Mouse (Mus musculus) mouse trophoblast stem cell (cell line): ENCODE measurements around the gene Cdiptos.

Source experiments
- in situ Hi-C, 2 experiments: fragments of 300-500 bp; cut with MseI, MboI; formaldehyde crosslinking; loops; 2 replicates in 1 of 2; 3 replicates in 1 of 2; pipeline ENCODE4 v1.15.1; 2025

Cdiptos gene

DNA sequence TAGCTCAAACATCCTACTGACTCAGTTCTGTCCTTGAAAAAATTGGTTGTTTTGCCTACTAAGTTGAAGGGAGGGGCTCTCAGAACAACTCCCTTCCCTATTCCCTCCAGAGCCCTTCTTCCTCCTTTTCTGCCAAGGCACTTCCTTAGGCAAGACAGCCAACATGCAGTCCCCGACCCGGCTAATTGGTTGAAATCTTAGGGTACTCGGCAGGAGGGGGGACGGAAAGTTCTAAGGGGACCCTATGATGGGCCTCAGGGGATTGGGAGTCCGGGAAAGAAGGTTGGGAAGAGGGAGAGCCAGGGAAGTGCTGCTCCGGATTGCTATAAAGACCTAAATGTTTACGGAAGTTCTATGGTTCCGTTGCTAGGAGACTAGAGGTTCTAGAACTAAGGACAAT, 405 bp downstream of the Cdiptos start:
- in situ Hi-C loops = no loop called here

DNA sequence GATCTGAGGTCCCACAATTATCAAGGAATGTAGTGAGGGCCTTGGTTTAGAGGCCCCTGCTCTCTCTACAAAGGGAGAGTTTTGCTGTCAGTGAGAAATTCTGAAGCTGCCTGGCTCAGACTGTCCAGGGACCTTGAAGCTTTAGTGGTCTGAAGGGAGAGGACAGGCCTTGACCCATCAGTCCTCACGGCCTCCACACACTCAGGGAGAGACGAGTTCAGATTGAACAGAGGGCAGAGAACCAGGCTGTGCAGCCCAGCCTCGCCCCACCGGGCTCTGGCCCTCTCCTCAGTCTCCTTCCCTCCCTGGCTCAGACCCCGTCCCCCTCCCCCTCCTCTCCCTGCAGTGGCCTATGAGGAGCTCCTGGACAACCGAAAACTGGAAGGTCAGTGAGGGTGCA, 8.5 kb downstream of the Cdiptos start:
- in situ Hi-C loops = loop anchor here (10.0 to 25.0 kb wide), 2 partner anchors 130 to 143 kb away; partner anchors contain the start of genes 4930451I11Rik (in 1 of the 2) and Doc2a (in 1 of the 2)

DNA sequence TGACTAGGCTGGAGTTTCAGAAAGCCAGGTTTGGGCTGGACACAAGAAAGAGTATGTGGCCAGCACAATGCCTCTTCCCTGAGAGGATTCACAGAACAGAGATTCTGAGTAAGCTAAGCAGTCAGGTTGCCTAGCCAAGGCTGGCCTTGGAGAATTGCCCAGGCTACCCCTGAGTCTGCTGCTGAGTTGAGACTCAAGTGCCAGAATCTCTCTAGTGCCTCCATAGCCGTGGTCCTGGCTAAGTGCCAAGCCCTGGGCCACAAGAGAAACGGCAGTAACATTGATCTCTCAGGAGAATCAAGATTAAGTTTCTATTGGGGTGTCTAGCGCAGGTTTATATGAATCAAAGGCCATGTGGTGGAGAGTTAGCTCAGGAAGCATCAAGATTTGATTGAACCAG, 10.3 kb downstream of the Cdiptos start:
- in situ Hi-C loops = loop anchor here (10.0 to 25.0 kb wide), 2 partner anchors 128 to 141 kb away; partner anchors contain the start of genes 4930451I11Rik (in 1 of the 2) and Doc2a (in 1 of the 2)

DNA sequence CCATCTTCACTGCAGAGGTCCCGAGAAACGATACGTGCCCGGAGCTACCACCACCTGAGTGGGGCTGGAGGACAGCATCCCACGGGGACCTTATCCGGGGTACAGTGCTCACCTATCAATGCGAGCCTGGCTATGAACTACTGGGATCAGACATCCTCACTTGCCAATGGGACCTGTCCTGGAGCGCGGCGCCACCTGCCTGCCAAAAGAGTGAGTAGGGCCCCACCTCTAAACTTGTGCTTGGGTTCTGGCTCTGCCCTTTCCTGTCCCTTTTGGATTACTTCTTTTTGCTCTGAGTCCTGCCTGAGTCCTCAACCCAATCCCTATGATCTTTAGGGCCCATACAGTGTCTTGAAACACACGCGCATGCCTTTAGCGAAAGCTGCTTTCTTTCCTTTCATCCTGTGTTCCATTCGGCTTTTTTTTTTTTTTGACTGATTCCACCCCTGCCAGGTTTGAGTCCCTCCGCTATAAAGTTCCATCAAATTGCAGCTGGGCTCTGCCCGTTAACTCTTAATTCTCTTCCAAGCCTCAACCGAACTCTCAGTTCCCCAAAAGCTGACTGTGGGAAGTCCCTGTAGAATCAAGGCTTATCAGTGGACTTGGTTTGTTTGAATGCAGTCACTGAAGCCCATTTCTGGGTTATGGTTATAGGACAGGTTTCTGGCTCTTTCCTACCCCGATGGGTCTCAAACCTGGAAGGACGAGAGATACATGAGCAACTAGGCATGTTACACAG, 12.2 kb downstream of the Cdiptos start:
- in situ Hi-C loops = loop anchor here (10.0 to 25.0 kb wide), 2 partner anchors 126 to 139 kb away; partner anchors contain the start of genes 4930451I11Rik (in 1 of the 2) and Doc2a (in 1 of the 2)

DNA sequence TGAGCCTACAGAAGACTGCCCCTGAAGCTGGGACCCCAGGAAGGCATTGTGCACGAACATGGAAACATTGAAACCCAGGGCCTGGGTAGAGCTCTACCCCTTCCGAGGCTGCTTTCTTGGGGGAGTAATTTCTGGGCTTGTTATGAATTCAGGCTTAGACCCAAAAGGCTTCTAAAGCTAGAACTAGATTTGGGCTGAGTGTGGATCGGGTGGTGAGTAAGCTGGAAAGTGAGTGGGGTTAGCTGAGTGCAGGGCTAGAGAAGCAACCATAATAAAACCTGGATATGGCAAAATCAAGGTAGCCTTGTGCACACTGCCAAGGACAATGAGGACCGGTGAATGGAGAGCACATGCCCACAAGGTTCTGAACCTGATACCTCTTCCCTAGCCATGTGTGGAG, 13.9 kb downstream of the Cdiptos start:
- in situ Hi-C loops = loop anchor here (10.0 to 25.0 kb wide), 2 partner anchors 125 to 137 kb away; partner anchors contain the start of genes 4930451I11Rik (in 1 of the 2) and Doc2a (in 1 of the 2)

DNA sequence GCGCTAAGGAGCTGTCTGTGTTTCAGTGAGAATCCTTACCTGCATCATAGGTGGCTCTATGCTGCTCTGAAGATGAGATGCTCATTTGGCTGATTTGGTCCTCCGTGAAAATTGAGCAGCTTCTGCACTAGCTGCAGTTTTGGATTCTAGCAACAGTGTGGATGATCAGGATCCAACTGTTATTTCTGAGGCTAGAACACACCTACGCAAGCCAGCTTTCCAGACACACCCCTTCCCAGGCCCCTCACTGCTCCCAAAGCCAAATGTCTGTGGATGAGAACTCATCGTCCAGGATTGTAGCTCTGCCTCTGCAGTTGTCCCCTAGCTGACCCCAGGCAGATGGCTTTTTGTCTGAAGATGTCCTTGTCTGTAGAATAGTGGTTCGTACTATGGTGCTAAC, 14.8 kb downstream of the Cdiptos start:
- in situ Hi-C loops = loop anchor here (10.0 to 25.0 kb wide), 2 partner anchors 124 to 136 kb away; partner anchors contain the start of genes 4930451I11Rik (in 1 of the 2) and Doc2a (in 1 of the 2)

DNA sequence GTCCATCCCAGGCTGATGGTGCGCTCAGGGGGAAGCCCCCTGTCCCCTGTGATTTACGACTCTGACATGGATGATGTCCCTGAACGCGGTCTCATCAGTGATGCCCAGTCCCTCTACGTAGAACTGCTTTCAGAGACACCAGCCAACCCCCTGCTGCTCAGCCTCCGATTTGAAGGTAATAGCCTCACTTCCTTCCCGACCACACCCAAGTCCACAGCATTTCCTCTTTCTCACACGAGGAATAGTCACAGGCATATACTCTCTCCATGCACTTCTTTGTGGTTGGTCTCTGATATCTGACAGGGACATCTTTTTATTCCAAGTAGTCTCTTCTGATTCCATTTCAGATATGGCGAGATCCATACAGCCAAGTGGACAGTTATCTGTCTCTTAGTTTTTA, 16.1 kb downstream of the Cdiptos start:
- in situ Hi-C loops = loop anchor here (10.0 to 25.0 kb wide), 2 partner anchors 122 to 135 kb away; partner anchors contain the start of genes 4930451I11Rik (in 1 of the 2) and Doc2a (in 1 of the 2)

DNA sequence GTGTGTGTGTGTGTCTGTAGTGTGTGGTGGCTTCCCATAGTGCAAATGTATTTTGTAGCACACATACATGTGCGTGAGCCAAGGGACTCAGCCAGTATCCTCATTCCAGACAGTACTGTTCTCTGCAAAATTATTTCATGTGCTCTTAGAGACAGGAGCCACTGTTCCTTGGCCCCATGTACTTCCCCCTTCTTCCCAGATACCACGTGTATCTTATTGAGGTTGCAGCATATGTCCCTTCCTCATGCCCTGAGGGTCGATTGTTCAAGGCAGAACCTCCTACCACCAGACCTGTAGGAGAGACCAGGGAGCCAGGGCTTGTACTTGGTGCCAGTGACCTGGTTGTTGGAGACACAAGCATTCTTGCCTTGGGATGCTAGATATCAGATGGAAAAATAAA, 20.8 kb downstream of the Cdiptos start:
- in situ Hi-C loops = loop anchor here in 1 of 2 experiments (25.0 kb wide), 1 partner anchor 118 kb away; the partner anchor contains the start of genes 4930451I11Rik and Doc2a

DNA sequence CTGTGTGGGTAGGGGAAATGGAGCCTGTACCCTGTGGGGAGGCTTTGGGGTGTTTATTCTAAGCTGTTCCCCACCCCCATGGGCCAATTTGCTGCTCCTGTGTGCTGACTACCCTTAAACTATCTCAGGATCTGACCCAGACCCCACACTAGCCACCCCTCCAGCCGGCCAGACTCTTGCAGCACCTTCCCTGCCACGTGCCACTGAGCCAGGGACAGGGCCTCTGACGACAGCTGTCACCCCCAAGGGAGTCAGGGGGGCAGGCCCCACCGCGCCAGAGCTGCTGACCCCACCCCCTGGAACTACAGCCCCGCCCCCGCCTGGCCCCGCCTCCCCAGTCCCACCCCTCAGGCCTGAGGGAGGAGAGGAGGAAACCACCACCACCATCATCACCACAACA, 23.3 kb downstream of the Cdiptos start:
- in situ Hi-C loops = loop anchor here in 1 of 2 experiments (25.0 kb wide), 1 partner anchor 115 kb away; the partner anchor contains the start of genes 4930451I11Rik and Doc2a

DNA sequence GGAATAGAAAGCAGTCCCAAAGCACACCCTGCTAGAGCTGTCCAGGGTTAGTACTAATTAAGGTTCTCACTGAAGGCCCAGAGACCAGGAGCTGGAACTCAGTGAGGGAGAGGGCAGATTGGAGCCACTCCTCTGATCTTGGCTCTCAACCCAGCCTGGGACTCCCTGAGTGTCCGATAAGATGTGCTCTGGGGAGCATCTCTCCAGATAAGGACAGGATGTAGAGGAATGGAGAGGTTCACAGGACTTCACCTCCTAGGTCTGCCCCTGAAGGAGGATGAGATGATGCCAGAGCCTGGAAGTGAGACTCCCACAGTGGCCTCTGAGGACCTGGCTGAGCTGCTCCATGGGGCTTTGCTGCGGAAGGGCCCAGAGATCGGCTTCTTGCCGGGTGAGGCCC, 24.2 kb downstream of the Cdiptos start:
- in situ Hi-C loops = loop anchor here in 1 of 2 experiments (25.0 kb wide), 1 partner anchor 114 kb away; the partner anchor contains the start of genes 4930451I11Rik and Doc2a

DNA sequence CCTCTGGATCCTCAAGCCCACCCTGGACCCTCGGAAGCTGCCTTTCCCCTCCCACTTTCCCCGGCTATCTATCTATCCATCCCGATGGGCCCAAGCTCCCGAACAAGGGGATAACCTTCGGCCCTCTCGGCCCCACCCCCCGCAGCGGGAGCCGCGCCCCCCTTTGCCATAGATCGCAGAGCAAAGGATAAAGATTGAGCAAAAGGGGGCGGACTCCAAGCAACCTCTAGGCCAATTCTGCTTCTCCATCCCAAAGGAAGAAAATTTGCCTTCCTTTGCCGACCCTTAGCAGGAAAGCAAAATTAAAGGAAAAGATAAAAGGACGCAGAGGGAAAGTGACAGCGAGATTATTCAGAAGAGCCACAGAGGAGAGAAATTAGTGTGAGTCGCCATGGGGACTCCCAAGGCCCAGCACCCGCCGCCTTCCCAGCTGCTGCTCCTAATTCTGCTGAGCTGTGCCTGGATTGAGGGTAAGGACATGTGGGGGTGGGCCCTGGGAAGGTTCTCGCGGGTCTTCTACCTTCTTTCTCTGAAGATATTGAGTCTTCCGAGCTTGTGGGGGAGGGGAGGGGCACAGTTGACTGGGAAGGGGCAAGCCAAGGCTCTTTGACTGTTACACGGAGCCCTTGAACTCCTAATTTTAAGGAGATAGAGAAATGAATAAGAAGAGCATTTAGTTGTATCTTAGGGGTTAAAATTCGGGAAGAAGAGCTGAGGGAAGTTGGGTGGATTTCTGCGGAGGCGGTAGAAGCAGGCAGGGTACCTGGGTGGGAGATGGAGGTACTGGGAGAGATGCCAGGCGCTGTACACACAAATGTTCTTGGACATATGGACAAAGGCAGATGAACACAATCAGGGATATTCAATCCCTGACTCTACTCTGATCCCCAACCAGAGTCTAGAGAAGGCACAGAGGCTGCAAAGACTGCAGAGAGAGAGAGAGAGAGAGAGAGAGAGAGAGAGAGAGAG, 25.0 kb downstream of the Cdiptos start:
- in situ Hi-C loops = loop anchor here in 1 of 2 experiments (25.0 kb wide), 1 partner anchor 114 kb away; the partner anchor contains the start of genes 4930451I11Rik and Doc2a

DNA sequence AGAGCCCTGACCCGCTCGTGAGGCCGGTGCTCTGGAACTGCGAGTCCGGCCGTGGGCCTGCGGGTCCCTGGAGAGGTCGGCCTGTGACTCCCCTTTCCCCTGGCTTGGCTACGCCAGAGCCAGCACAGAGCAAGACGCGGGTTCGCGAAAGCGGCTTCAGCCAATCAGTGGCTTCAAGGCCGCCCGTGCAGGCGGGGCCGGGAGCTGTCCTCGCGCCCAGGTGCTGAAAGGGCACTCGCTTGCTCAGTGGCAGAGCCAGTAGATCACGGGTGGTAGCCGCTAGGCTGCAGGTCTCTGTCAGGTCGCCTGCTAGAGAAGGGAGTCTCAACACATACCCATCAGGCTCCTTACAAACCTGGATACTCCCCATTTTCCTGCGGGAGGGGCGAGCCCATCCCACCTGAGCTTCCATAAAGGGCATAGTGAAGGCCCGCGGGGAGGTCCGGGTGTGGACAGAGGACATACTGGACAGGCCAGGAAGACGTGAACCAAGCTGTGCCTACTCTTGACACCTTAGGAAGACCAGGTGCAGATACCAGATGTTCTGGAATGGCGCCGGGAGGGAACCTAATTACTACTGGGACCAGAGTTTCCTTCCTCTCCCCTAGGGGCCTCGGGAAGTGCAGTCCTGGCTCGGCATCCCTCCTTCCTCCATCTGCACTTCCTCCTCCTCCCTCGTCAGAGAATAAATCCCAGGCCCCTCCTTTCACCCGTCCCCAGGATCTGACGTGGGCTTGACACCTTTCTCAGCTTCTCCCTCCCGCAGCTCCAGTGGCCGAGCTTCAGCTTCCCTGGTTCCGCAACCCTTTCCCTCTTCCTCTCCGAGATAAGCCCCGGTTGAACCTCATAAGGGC, 25.9 kb downstream of the Cdiptos start, which contains the start of gene Sez6l2:
Gene Sez6l2 (plus strand): TSS at position 771 of the 854 bp plus-strand sequence.
- in situ Hi-C loops = loop anchor here in 1 of 2 experiments (25.0 kb wide), 1 partner anchor 113 kb away; the partner anchor contains the start of genes 4930451I11Rik and Doc2a

DNA sequence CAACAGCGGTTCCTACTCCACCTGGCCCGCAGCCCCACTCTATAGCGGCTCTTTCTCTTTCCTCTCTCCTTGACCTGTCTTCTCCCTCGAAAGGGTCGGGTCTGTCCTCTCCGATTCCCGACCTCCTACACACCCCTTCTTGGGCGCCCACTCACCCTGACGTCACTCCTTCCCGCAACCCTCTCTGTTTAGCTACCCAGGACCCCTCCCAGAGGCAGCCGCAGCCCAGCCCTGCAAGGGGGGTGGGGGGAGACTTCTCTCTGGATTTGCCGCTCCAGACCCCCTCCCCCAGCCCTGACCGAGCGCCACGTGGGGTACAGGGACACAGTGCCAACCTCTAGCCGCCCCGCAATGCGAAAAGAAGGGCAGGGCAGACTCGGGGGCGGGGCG, 26.5 kb downstream of the Cdiptos start, which contains the start of gene Asphd1:
Gene Asphd1 (minus strand): TSS at position 180 of the 390 bp plus-strand sequence.
- in situ Hi-C loops = no loop called here

DNA sequence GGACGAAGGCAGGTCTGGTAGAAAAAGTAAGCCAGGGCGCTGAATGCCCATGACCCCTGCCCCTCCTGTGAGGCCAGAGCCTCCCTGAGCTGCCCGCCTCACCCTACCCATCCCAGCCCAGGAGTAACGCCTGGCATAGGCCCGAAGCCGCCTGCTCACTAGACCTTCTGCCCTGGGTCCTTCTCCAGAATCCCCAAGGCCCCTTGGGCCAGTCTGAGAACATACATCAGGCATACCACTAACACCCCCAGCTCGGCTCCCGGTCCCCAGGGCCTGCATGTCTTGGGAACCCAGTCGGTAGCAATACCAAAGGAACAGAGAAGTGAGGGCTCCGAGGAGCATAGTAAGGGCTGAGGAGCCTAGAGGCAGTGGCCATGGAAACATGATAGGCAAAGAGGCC, 27.3 kb downstream of the Cdiptos start:
- in situ Hi-C loops = no loop called here

DNA sequence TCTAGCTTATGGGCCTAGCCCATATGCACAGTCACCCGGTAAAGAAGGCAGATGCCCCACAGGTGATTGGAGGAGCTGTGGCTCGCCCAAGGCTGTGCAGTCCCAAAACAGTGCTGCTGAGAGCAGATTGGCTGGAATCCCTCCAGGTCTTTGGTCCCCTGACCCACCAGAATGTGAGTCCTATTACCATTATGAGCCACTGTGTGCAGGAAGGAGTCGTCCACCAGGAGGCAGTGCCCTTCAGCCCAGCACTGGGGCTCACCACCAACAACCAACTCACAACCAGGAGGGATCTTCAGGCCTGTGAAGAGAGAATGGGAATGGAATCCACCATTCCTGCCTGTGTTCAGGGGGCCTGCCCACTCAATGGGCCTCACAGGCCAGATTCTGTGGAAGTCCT, 29.4 kb downstream of the Cdiptos start:
- in situ Hi-C loops = no loop called here

DNA sequence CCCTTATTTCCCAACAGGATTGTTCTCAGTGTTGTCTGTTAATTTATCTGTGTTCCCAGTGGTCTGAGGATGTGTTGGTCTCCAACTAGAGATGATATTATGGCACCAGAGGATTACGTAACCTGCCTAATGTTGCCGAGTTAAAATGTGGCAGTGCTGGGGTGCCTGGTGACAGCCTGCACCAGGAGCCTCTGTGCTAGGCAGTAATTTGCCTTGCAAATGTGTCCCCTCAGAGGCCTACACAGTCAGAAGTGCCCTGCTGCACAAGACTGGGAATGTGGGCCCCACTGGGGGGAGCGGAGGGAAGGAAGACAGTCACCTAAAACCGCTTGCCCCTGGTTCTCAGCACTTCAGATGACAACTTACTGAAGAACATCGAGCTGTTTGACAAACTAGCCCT, 34.1 kb downstream of the Cdiptos start:
- in situ Hi-C loops = no loop called here

DNA sequence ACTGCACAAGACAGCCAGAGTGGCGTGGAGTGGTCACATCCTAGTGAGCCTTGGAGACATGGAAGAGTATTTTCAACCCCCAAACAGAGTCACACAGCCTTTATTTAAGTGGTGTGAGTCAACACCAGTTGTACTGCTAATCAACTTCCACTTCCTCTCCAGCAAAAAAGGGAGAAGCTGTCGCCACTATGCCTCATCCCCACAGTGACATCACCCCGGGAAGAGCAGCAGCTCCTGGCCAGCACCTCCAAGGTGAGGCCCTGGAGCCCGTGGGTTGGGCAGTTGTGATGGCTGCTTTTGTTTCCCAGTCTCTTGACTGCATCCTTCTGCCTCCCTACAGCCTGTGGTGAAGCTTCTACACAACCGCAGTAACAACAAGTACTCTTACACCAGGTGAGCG, 34.7 kb downstream of the Cdiptos start:
- in situ Hi-C loops = no loop called here

DNA sequence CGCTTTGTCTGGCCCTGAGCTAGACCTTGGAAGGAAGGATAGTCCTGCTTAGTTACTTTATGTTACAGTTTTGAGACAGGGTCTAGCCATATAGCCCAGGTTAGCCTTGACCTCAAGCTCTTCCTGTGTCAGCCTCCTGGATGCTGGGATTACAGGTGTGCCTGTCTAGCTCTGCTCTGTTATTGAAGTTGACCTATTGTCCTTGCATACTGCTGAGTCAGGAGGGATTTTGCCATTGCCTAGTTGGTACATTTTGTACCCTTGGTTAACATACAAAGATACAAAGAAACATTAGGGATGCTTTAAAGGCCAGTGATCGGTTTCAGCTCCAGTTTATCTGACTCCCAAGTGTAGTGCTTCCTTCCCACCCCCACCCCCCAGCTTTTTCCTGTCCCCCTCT, 43.2 kb downstream of the Cdiptos start:
- in situ Hi-C loops = loop anchor here in 1 of 2 experiments (10.0 kb wide), 1 partner anchor 108 kb away; no protein-coding TSS in a partner anchor

DNA sequence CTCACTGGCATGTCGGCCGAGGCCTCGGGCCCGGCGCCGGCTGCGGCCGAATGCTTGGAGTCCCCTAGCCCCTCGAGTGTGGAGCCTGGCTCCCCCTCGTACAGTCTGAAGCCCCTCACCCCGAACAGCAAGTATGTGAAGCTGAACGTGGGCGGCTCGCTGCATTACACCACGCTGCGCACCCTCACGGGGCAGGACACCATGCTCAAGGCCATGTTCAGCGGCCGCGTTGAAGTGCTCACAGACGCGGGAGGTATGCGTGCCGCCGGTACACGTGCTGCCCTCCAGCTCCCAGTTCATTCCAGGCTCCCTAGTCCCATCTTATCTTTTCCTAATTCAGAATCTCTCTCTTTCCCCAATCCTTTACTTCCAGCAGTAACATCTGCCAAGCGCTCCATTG, 46.9 kb downstream of the Cdiptos start:
- in situ Hi-C loops = no loop called here
